Mouse (Mus musculus): ENCODE measurements at regions not wholly inside any gene's neighbourhood (a gene's known extent, or its start where the extent isn't known, plus 50 kb on each side); places are given as distances from the start of the nearest gene placed in this dataset.

GRCm38 (mm10) chr2:169351547-169351946 lies 236.0 kb downstream of the Gm11011 start:
- no peak for DNase-seq (ENCODE audit: low spot score in 2 of 2)

GRCm38 (mm10) chr2:169346107-169346506 lies 241.4 kb downstream of the Gm11011 start:
- no peak for DNase-seq (ENCODE audit: low spot score in 2 of 2)

- DNase-seq (ENCODE audit: low spot score in 2 of 2), result no peak
These were observed 268.0 kb downstream of the Gm11011 start for GRCm38 (mm10) chr2:169319521-169319920.

- no peak for DNase-seq (ENCODE audit: low spot score in 2 of 2)
These were observed 273.1 kb downstream of the Gm11011 start for GRCm38 (mm10) chr2:169314396-169314930.

- DNase-seq (ENCODE audit: low spot score in 2 of 2), result no peak
These were observed 275.7 kb downstream of the Gm11011 start for GRCm38 (mm10) chr2:169311821-169312220.

- no peak for DNase-seq (ENCODE audit: low spot score in 2 of 2)
These were observed 276.2 kb downstream of the Gm11011 start for GRCm38 (mm10) chr2:169311356-169311755.

GRCm38 (mm10) chr2:169304360-169304759 lies 283.2 kb downstream of the Gm11011 start:
- DNase-seq (ENCODE audit: low spot score in 2 of 2), result no peak

- no peak for DNase-seq (ENCODE audit: low spot score in 2 of 2)
These were observed 286.6 kb downstream of the Gm11011 start for GRCm38 (mm10) chr2:169300966-169301365.

GRCm38 (mm10) chr2:169300411-169300810 lies 287.1 kb downstream of the Gm11011 start:
- no peak for DNase-seq (ENCODE audit: low spot score in 2 of 2)

GRCm38 (mm10) chr2:169297841-169298627 lies 289.5 kb downstream of the Gm11011 start:
- no peak for DNase-seq (ENCODE audit: low spot score in 2 of 2)

GRCm38 (mm10) chr2:169297226-169297625 lies 290.3 kb downstream of the Gm11011 start:
- DNase-seq (ENCODE audit: low spot score in 2 of 2), result no peak

GRCm38 (mm10) chr2:169293351-169293750 lies 294.2 kb downstream of the Gm11011 start:
- no peak for DNase-seq (ENCODE audit: low spot score in 2 of 2)

GRCm38 (mm10) chr2:169288891-169289605 lies 298.5 kb downstream of the Gm11011 start:
- no peak for DNase-seq (ENCODE audit: low spot score in 2 of 2)

- no peak for DNase-seq (ENCODE audit: low spot score in 2 of 2)
These were observed 300.8 kb downstream of the Gm11011 start for GRCm38 (mm10) chr2:169286701-169287100.

- no peak for DNase-seq (ENCODE audit: low spot score in 2 of 2)
These were observed 304.9 kb downstream of the Gm11011 start for GRCm38 (mm10) chr2:169282508-169283117.

GRCm38 (mm10) chr2:169275371-169275770 lies 312.2 kb downstream of the Gm11011 start:
- no peak for DNase-seq (ENCODE audit: low spot score in 2 of 2)

- DNase-seq (ENCODE audit: low spot score in 2 of 2), result no peak
These were observed 313.4 kb downstream of the Gm11011 start for GRCm38 (mm10) chr2:169274101-169274500.

GRCm38 (mm10) chr2:169272622-169273021 lies 314.9 kb downstream of the Gm11011 start:
- no peak for DNase-seq (ENCODE audit: low spot score in 2 of 2)

GRCm38 (mm10) chr2:169272018-169272417 lies 315.5 kb downstream of the Gm11011 start:
- DNase-seq (ENCODE audit: low spot score in 2 of 2), result no peak

- no peak for DNase-seq (ENCODE audit: low spot score in 2 of 2)
These were observed 305.2 kb upstream of the Zfp64 start for GRCm38 (mm10) chr2:169260636-169261035.

- no peak for DNase-seq (ENCODE audit: low spot score in 2 of 2)
These were observed 289.2 kb upstream of the Zfp64 start for GRCm38 (mm10) chr2:169244572-169244971.

GRCm38 (mm10) chr2:169243981-169244380 lies 288.6 kb upstream of the Zfp64 start:
- no peak for DNase-seq (ENCODE audit: low spot score in 2 of 2)
